Mouse (Mus musculus): Measurements from ENCODE around the gene Foxe1. TPM values are rescaled to one million over a fixed set of nuclear protein-coding genes. Genes with fewer than 3 reads are reported as not detected.

The Foxe1 gene
- polyA plus RNA-seq, 1 experiment, result not detected

DNA sequence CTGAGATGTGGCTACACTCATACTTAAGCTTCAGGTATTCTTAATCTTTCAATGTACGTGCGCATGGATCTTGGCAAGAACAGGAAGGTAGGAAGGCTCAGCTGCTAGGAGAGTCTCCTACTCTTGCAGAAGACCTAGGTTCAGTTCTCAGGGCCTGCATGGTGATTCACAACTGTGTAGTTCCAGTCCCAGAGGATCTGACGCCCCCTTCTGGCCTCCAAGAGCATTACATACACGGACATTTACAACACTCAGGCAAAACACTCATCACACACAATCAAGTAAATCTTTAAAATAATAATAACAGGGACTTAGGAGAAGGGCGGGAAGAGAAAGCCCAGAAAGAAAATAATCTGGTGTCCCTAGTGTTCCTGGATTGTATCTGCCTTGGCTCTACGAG, 31.0 kb downstream of the Foxe1 start:
- no peak for TF ChIP-seq POLR2A (IDR thresholded peaks at IDR 0.05; ENCODE audit: low read depth, low read length)
- TF ChIP-seq CTCF (IDR thresholded peaks at IDR 0.05; ENCODE audit: extremely low read depth, insufficient read depth, insufficient read length, insufficient replicate concordance), result peak; percentile 11; the same call in 1 of the 2 replicates
- peak in 1 of 2 experiments; percentile 18 for DNase-seq (ENCODE audit: low read depth in 1 of 2, low spot score in 2 of 2)
- Histone ChIP-seq H3K4me1 (ENCODE audit: control insufficient read depth, insufficient read depth, insufficient read length) (no peaks in the 10 kb centered on the region), H3K27ac (ENCODE audit: insufficient read depth, low read length) (no peak overlapping the region), H3K27me3 (ENCODE audit: control insufficient read depth, insufficient read depth, low read length) (0 out of 2 replicates have a peak, but pooled peaks cover 1% of the 10 kb centered on the region), H3K4me3 (ENCODE audit: extremely low read depth, insufficient read depth, insufficient read length) (no peak overlapping the region), H3K36me3 (ENCODE audit: control insufficient read depth, insufficient read depth, low read length) (peaks cover 9% of the 10 kb centered on the region)
- 55% methylated on average over 6 of the region's 6 CpGs for WGBS

DNA sequence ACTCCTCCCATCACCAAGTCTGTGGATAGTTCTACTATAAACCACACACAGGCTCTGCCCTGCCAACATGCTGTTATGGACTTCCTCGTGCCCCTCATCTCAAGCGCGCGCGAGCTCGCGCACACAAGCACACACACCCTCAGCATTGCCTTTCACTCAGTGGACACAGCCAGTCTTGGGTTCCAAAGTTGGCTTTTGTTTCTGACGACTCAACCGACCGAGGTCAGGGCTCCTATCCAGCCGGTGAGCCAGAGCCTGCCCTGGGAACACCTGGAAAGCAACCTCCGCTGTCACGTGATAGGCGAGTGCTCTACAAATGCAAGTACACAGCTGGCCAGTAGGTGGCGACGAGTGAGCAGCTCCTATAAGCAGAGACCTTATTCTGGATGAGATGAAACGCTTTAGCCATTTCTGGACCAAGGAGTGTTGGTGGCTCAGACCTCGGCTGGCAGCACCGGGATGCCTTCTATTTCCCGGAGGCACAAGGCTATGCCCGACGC, 31.5 kb downstream of the Foxe1 start:
- H3K27ac ChIP-seq (ENCODE audit: insufficient read depth, low read length), result no peak overlapping the region

DNA sequence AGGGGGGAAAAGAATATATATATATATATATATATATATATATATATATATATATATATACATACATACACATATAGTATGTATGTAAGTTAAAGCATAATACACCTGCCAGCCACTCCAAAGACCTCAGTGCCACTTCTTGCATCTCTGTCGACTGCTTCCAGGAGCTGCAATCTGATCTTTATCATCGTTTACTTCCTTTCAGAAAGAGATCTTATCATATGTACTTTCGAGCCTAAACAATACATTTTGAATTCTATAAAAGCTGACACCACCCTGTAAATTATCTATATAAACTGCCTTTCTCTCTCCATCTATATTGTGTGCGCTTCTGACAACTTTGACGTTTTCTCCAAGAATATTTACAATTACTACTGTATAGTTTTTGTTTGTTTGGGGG, 45.1 kb downstream of the Foxe1 start:
- TF ChIP-seq CTCF (IDR thresholded peaks at IDR 0.05; ENCODE audit: extremely low read depth, insufficient read depth, insufficient read length, insufficient replicate concordance), result no peak
- TF ChIP-seq POLR2A (IDR thresholded peaks at IDR 0.05; ENCODE audit: low read depth, low read length), result no peak
- Histone ChIP-seq H3K27me3 (ENCODE audit: control insufficient read depth, insufficient read depth, low read length) (no peaks in the 10 kb centered on the region), H3K36me3 (ENCODE audit: control insufficient read depth, insufficient read depth, low read length) (peaks cover 12% of the 10 kb centered on the region), H3K27ac (ENCODE audit: insufficient read depth, low read length) (0 out of 2 replicates have a peak overlapping the region, but pooled peaks have one; percentile 98), H3K4me3 (ENCODE audit: extremely low read depth, insufficient read depth, insufficient read length) (peak overlapping the region; percentile 86), H3K4me1 (ENCODE audit: control insufficient read depth, insufficient read depth, insufficient read length) (peaks cover 2% of the 10 kb centered on the region; the same call in 1 of the 2 replicates)
- 1% methylated on average over 5 of the region's 5 CpGs for WGBS
- no peak for DNase-seq (ENCODE audit: low read depth in 1 of 2, low spot score in 2 of 2)

More for the DNA sequence above, 31.5 kb downstream of the Foxe1 start:
- Histone ChIP-seq H3K27me3 (ENCODE audit: control insufficient read depth, insufficient read depth, low read length) (0 out of 2 replicates have a peak, but pooled peaks cover 1% of the 10 kb centered on the region), H3K4me3 (ENCODE audit: extremely low read depth, insufficient read depth, insufficient read length) (peak overlapping the region; percentile 38; the same call in 1 of the 2 replicates), H3K36me3 (ENCODE audit: control insufficient read depth, insufficient read depth, low read length) (peaks cover 12% of the 10 kb centered on the region), H3K4me1 (ENCODE audit: control insufficient read depth, insufficient read depth, insufficient read length) (no peaks in the 10 kb centered on the region)
- peak; percentile 49 to 75 for DNase-seq (ENCODE audit: low read depth in 1 of 2, low spot score in 2 of 2)
- 23% methylated on average over 22 of the region's 22 CpGs for WGBS
- TF ChIP-seq CTCF (IDR thresholded peaks at IDR 0.05; ENCODE audit: extremely low read depth, insufficient read depth, insufficient read length, insufficient replicate concordance), result peak; percentile 76; the same call in 1 of the 2 replicates
- TF ChIP-seq POLR2A (IDR thresholded peaks at IDR 0.05; ENCODE audit: low read depth, low read length), result no peak

DNA sequence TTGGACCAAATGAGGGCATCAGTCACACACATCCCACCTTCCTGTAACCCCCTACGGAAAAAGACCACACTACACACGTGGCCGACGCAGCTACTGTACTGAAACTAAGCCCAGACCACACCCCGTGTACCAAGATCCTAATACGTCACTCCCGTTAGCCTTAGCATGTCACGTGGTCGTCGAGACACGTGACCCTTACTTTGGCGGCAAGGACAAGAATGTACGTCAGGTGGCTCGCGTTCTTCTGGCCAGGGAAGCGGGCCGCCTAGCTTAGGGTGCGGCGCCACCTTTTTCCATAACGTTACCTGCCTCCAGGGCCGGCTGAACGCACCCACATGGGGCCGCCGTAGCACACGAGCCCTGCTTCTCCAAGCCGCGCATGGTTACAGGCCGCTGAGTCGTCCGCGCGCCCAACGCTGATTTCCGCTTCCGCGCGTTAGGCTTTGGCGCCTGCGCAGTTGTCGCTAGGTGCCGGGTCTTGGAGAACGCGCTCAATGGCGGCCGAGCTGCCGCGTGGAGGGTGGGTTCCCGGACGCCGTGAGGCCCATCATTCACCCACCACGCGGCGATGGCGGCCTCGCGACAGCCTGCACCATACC, 45.7 kb downstream of the Foxe1 start, which contains the start of gene Trmo:
Gene Trmo, minus strand, starts transcription at position 425 of the 599 bp plus-strand sequence.
- no peaks in the 10 kb centered on the region for H3K27me3 ChIP-seq (ENCODE audit: control insufficient read depth, insufficient read depth, low read length)
- peak within 1 kb of the TSS; percentile 86 for H3K4me3 ChIP-seq (ENCODE audit: extremely low read depth, insufficient read depth, insufficient read length)
- H3K4me1 ChIP-seq (ENCODE audit: control insufficient read depth, insufficient read depth, insufficient read length), result peaks cover 2% of the 10 kb centered on the region; the same call in 1 of the 2 replicates
- peak; percentile 93 to 98 for DNase-seq (ENCODE audit: low read depth in 1 of 2, low spot score in 2 of 2)
- peaks cover 12% of the 10 kb centered on the region for H3K36me3 ChIP-seq (ENCODE audit: control insufficient read depth, insufficient read depth, low read length)
- TF ChIP-seq POLR2A (IDR thresholded peaks at IDR 0.05; ENCODE audit: low read depth, low read length), result peak; percentile 93
- TF ChIP-seq CTCF (IDR thresholded peaks at IDR 0.05; ENCODE audit: extremely low read depth, insufficient read depth, insufficient read length, insufficient replicate concordance), result no peak
- under 1% methylated on average over 56 of the region's 56 CpGs for WGBS
- H3K27ac ChIP-seq (ENCODE audit: insufficient read depth, low read length), result peak within 1 kb of the TSS; percentile 98

DNA sequence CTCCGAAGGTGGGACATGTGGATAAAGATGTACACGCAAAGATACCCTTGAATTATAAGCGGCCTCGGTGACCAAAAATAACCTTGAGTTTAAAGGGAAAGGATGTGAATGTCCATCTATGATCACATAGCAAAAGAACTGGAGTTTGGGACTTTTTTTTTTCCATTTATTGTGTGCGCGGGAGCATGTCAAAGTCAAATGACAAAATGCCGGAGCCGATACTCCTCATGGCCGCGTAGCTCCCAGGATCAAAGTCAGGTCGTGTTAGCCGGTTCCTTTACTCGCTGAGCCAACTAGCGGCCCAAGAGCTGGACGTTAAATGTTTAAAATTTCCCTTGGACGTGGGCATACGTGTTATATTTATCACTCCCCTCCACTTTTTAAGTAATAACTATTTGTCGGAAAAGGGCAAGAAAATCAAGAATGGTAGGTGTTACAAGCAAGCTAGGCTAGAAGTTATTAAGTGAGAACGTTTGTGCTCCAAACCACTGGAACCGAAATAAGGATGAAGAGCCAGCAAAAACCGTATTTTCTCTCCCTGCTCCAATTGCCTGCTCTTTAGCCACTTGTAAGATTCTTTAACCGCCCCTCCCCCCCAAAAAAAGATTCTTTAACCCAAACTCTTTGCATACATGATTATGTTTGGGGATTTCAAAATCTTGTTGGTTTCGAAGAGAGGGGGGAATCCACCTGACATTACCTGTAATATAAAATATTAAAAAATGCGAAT, 46.4 kb downstream of the Foxe1 start:
- 1% methylated on average over 24 of the region's 24 CpGs for WGBS
- Histone ChIP-seq H3K4me3 (ENCODE audit: extremely low read depth, insufficient read depth, insufficient read length) (peak overlapping the region; percentile 86), H3K27me3 (ENCODE audit: control insufficient read depth, insufficient read depth, low read length) (no peaks in the 10 kb centered on the region), H3K27ac (ENCODE audit: insufficient read depth, low read length) (peak overlapping the region; percentile 98), H3K36me3 (ENCODE audit: control insufficient read depth, insufficient read depth, low read length) (peaks cover 10% of the 10 kb centered on the region), H3K4me1 (ENCODE audit: control insufficient read depth, insufficient read depth, insufficient read length) (peaks cover 2% of the 10 kb centered on the region; the same call in 1 of the 2 replicates)
- DNase-seq (ENCODE audit: low read depth in 1 of 2, low spot score in 2 of 2), result peak in 1 of 2 experiments; percentile 25
- TF ChIP-seq POLR2A (IDR thresholded peaks at IDR 0.05; ENCODE audit: low read depth, low read length), result no peak
- no peak for TF ChIP-seq CTCF (IDR thresholded peaks at IDR 0.05; ENCODE audit: extremely low read depth, insufficient read depth, insufficient read length, insufficient replicate concordance)

DNA sequence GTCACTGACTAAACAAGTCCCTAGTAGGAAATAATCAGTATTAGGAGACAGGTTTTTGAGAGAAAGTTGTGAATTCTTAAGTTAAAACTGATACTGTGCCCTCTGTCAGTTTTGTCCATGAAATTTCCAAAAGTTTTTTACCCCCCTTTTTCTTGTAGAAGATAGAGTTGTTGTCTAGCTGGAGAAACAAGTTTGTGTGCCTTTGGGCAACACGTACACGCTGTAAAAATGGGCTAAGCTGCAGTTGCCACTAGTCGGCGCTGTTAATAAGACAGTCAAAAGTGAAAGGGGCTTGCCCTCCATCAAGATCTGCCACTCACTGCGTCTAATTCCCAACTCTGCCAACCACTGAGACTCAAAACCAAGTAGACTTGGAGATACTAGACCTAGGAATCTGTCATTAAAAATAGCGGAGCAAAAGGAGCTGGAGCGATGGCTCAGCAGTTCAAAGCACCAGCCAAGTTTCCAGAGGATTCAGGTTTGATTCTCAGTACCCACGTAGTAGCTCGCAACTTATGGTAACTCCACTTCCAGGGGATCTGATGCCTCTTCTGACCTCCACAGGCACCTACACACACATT, 47.1 kb downstream of the Foxe1 start:
- no peaks in the 10 kb centered on the region for H3K27me3 ChIP-seq (ENCODE audit: control insufficient read depth, insufficient read depth, low read length)
- TF ChIP-seq CTCF (IDR thresholded peaks at IDR 0.05; ENCODE audit: extremely low read depth, insufficient read depth, insufficient read length, insufficient replicate concordance), result peak; percentile 70; the same call in 1 of the 2 replicates
- no peak for TF ChIP-seq POLR2A (IDR thresholded peaks at IDR 0.05; ENCODE audit: low read depth, low read length)
- peaks cover 4% of the 10 kb centered on the region for H3K36me3 ChIP-seq (ENCODE audit: control insufficient read depth, insufficient read depth, low read length)
- WGBS, result 15% methylated on average over 9 of the region's 9 CpGs
- peaks cover 2% of the 10 kb centered on the region; the same call in 1 of the 2 replicates for H3K4me1 ChIP-seq (ENCODE audit: control insufficient read depth, insufficient read depth, insufficient read length)
- DNase-seq (ENCODE audit: low read depth in 1 of 2, low spot score in 2 of 2), result peak; percentile 79 to 86
- no peak overlapping the region for H3K27ac ChIP-seq (ENCODE audit: insufficient read depth, low read length)
- H3K4me3 ChIP-seq (ENCODE audit: extremely low read depth, insufficient read depth, insufficient read length), result 0 out of 2 replicates have a peak overlapping the region, but pooled peaks have one; percentile 21
